Mouse (Mus musculus) heart, embryonic 13.5 days (tissue): Measurements from ENCODE around the gene Olfr9. TPM values are rescaled to one million over a fixed set of nuclear protein-coding genes. Genes with fewer than 3 reads are reported as not detected.
"Not testable (repeated sequence)": the region's sequence is repeated elsewhere in the genome, so short reads cannot be mapped to it uniquely, and the experiment has no call there.

ENCODE experiments used
- ATAC-seq: fragments of 200-750 bp; cut with Nextera tagmentation; 2 replicates; pipeline ENCODE4 v1.8.0; 2017; ENCODE audit warnings: moderate TSS enrichment; ENCODE audit not compliant: insufficient number of reproducible peaks, low FRiP score, low TSS enrichment; ENCODE audit errors: extremely low read depth
- H3K27ac ChIP-seq: fragments of 300-500 bp; sonication (generic); replicated peaks from 2 replicates; pipeline ENCODE4 v1.5.1; 2015; ENCODE audit warnings: moderate library complexity, mild to moderate bottlenecking, inconsistent platforms
- H3K27me3 ChIP-seq: fragments of 300-500 bp; sonication (generic); replicated peaks from 2 replicates; pipeline ENCODE4 v1.6.1; 2015; ENCODE audit warnings: mild to moderate bottlenecking, inconsistent platforms
- H3K36me3 ChIP-seq: fragments of 300-500 bp; sonication (generic); 2 replicates; pipeline ENCODE4 v1.6.1; 2015; ENCODE audit warnings: mild to moderate bottlenecking, inconsistent platforms
- H3K4me1 ChIP-seq: fragments of 300-500 bp; sonication (generic); 2 replicates; pipeline ENCODE4 v1.6.1; 2015; ENCODE audit warnings: inconsistent platforms
- H3K4me2 ChIP-seq: fragments of 300-500 bp; sonication (generic); 2 replicates; pipeline ENCODE4 v1.6.1; 2015; ENCODE audit warnings: inconsistent platforms, mild to moderate bottlenecking, moderate library complexity
- H3K4me3 ChIP-seq: fragments of 300-500 bp; sonication (generic); 2 replicates; pipeline ENCODE4 v1.5.1; 2015; ENCODE audit warnings: moderate library complexity, mild to moderate bottlenecking, inconsistent platforms
- H3K9ac ChIP-seq: fragments of 300-500 bp; sonication (generic); 2 replicates; pipeline ENCODE4 v1.6.1; 2015; ENCODE audit warnings: inconsistent platforms, mild to moderate bottlenecking, moderate library complexity
- H3K9me3 ChIP-seq: fragments of 300-500 bp; sonication (generic); 2 replicates; pipeline ENCODE4 v1.6.1; 2016; ENCODE audit warnings: inconsistent platforms
- WGBS: fragments of 180-500 bp; shearing (Covaris S2); methylation state at CpG from one replicate; pipeline ENCODE4 v1.1.7; 2015; ENCODE audit warnings: mixed read lengths; 5-methylcytosine and 5-hydroxymethylcytosine counted together
- polyA plus RNA-seq: library from polyadenylated mRNA; unstranded; fragments of >200 nt; fragmentation: Nextera tagmentation; extraction: Ambion mirVana; gene quantifications from 2 replicates; pipeline ENCODE4 v1.2.1, GENCODE M21; 2015

Gene Olfr9
- polyA plus RNA-seq, 1 experiment from 2014 or later: not detected

GRCm38 (mm10) chr10:128970740-128971250, 18.4 kb upstream of the Olfr9 start:
- no peaks in the 10 kb centered on the region; the same call in 1 of the 2 replicates for H3K27me3 ChIP-seq

GRCm38 (mm10) chr10:128972841-128973240, 16.4 kb upstream of the Olfr9 start:
- no peaks in the 10 kb centered on the region for H3K9me3 ChIP-seq
- H3K9ac ChIP-seq: no peak overlapping the region
- H3K27ac ChIP-seq: no peak overlapping the region
- H3K36me3 ChIP-seq: no peaks in the 10 kb centered on the region
- no peaks in the 10 kb centered on the region; the same call in 1 of the 2 replicates for H3K27me3 ChIP-seq
- peaks cover 12% of the 10 kb centered on the region; the same call in 1 of the 2 replicates for H3K4me1 ChIP-seq
- ATAC-seq: no peak
- no peak overlapping the region for H3K4me2 ChIP-seq
- H3K4me3 ChIP-seq: no peak overlapping the region
- WGBS: 65% methylated on average over 4 of the region's 4 CpGs

More at GRCm38 (mm10) chr10:128970740-128971250, 18.4 kb upstream of the Olfr9 start:
- no peak for ATAC-seq
- peaks cover under 1% of the 10 kb centered on the region; the same call in 1 of the 2 replicates for H3K4me1 ChIP-seq
- no peaks in the 10 kb centered on the region for H3K36me3 ChIP-seq
- H3K27ac ChIP-seq: no peak overlapping the region
- WGBS: 50% methylated on average over 1 of the region's 1 CpGs
- H3K9me3 ChIP-seq: no peaks in the 10 kb centered on the region
- H3K9ac ChIP-seq: no peak overlapping the region
- H3K4me2 ChIP-seq: no peak overlapping the region
- H3K4me3 ChIP-seq: no peak overlapping the region

GRCm38 (mm10) chr10:128976395-128976794, 12.8 kb upstream of the Olfr9 start:
- no peaks in the 10 kb centered on the region for H3K36me3 ChIP-seq
- peak overlapping the region; percentile 40; the same call in 1 of the 2 replicates for H3K27ac ChIP-seq
- no peak overlapping the region for H3K4me3 ChIP-seq
- no peak overlapping the region for H3K4me2 ChIP-seq
- H3K4me1 ChIP-seq: peaks cover 18% of the 10 kb centered on the region
- H3K9ac ChIP-seq: no peak overlapping the region
- H3K9me3 ChIP-seq: no peaks in the 10 kb centered on the region
- H3K27me3 ChIP-seq: no peaks in the 10 kb centered on the region
- WGBS: 30% methylated on average over 3 of the region's 3 CpGs
- no peak for ATAC-seq

GRCm38 (mm10) chr10:128977522-128978114, 11.6 kb upstream of the Olfr9 start:
- H3K4me3 ChIP-seq: no peak overlapping the region
- H3K36me3 ChIP-seq: no peaks in the 10 kb centered on the region
- H3K27me3 ChIP-seq: no peaks in the 10 kb centered on the region
- peaks cover 18% of the 10 kb centered on the region for H3K4me1 ChIP-seq
- H3K27ac ChIP-seq: no peak overlapping the region
- 19% methylated on average over 9 of the region's 9 CpGs for WGBS
- no peak overlapping the region for H3K9ac ChIP-seq
- H3K4me2 ChIP-seq: no peak overlapping the region
- H3K9me3 ChIP-seq: no peaks in the 10 kb centered on the region
- ATAC-seq: no peak

GRCm38 (mm10) chr10:128980644-128981365, 8.4 kb upstream of the Olfr9 start:
- WGBS: 38% methylated on average over 3 of the region's 3 CpGs
- ATAC-seq: peak; percentile 26
- H3K4me3 ChIP-seq: no peak overlapping the region
- H3K4me1 ChIP-seq: peaks cover 18% of the 10 kb centered on the region
- no peaks in the 10 kb centered on the region for H3K27me3 ChIP-seq
- H3K27ac ChIP-seq: peak overlapping the region; percentile 28; the same call in 1 of the 2 replicates
- no peak overlapping the region for H3K4me2 ChIP-seq
- H3K9me3 ChIP-seq: no peaks in the 10 kb centered on the region
- H3K9ac ChIP-seq: no peak overlapping the region
- H3K36me3 ChIP-seq: no peaks in the 10 kb centered on the region

- not testable (repeated sequence) for H3K4me1 ChIP-seq, H3K9ac ChIP-seq, ATAC-seq, H3K27ac ChIP-seq, H3K9me3 ChIP-seq, H3K27me3 ChIP-seq, H3K4me2 ChIP-seq, H3K36me3 ChIP-seq, H3K4me3 ChIP-seq
- 63% methylated on average over 5 of the region's 10 CpGs for WGBS
Measured at GRCm38 (mm10) chr10:128990129-128990850, 1.1 kb downstream of the Olfr9 start.

GRCm38 (mm10) chr10:128990994-128991393, 1.8 kb downstream of the Olfr9 start:
- Histone ChIP-seq H3K4me1 (no peaks in the 10 kb centered on the region), H3K4me2 (no peak overlapping the region), H3K27ac (no peak overlapping the region), H3K4me3 (no peak overlapping the region), H3K27me3 (0 out of 2 replicates have a peak, but pooled peaks cover 5% of the 10 kb centered on the region), H3K9ac (no peak overlapping the region), H3K9me3 (no peaks in the 10 kb centered on the region), H3K36me3 (no peaks in the 10 kb centered on the region)
- ATAC-seq: no peak

- Histone ChIP-seq H3K4me2 (no peak overlapping the region), H3K4me1 (no peaks in the 10 kb centered on the region), H3K27ac (no peak overlapping the region), H3K27me3 (no peaks in the 10 kb centered on the region), H3K36me3 (no peaks in the 10 kb centered on the region), H3K9ac (no peak overlapping the region), H3K4me3 (no peak overlapping the region), H3K9me3 (no peaks in the 10 kb centered on the region)
- ATAC-seq: no peak
- 90% methylated on average over 1 of the region's 1 CpGs for WGBS
Measured at GRCm38 (mm10) chr10:128995796-128996195, 6.6 kb downstream of the Olfr9 start.

GRCm38 (mm10) chr10:128996523-128997040, 7.4 kb downstream of the Olfr9 start:
- Histone ChIP-seq H3K4me1 (no peaks in the 10 kb centered on the region), H3K36me3 (no peaks in the 10 kb centered on the region), H3K9ac (no peak overlapping the region), H3K4me2 (no peak overlapping the region), H3K27ac (no peak overlapping the region), H3K27me3 (no peaks in the 10 kb centered on the region), H3K4me3 (no peak overlapping the region), H3K9me3 (no peaks in the 10 kb centered on the region)
- ATAC-seq: no peak
- 57% methylated on average over 4 of the region's 4 CpGs for WGBS

- WGBS: 61% methylated on average over 14 of the region's 14 CpGs
- ATAC-seq: no peak
- H3K4me1 ChIP-seq: no peaks in the 10 kb centered on the region
- no peaks in the 10 kb centered on the region for H3K27me3 ChIP-seq
- H3K4me3 ChIP-seq: no peak overlapping the region
- no peak overlapping the region for H3K27ac ChIP-seq
- no peaks in the 10 kb centered on the region for H3K36me3 ChIP-seq
- H3K4me2 ChIP-seq: no peak overlapping the region
- H3K9ac ChIP-seq: no peak overlapping the region
- H3K9me3 ChIP-seq: peaks cover 12% of the 10 kb centered on the region
Measured at GRCm38 (mm10) chr10:129004032-129004920, 15.0 kb downstream of the Olfr9 start.
